Mouse (Mus musculus) spleen, adult 2 months (tissue): Measurements from ENCODE around the gene Gm10306. TPM values are rescaled to one million over a fixed set of nuclear protein-coding genes. Genes with fewer than 3 reads are reported as not detected.

Experiments
- DNase-seq, 2 experiments: peaks; one replicate each; pipeline versions ENCODE4 v3.0.0 to v3.0.0-alpha.2; 2012 to 2021; ENCODE audit warnings: low spot score in 2 of 2, low read depth in 1 of 2
- H3K27ac ChIP-seq: fragments of 200-500 bp; 2 replicates; pipeline ENCODE4 v1.5.1; 2012; ENCODE audit warnings: low read length, inconsistent platforms; ENCODE audit not compliant: insufficient read depth
- H3K27me3 ChIP-seq: fragments of 200-500 bp; 2 replicates; pipeline ENCODE4 v1.6.1; 2012; ENCODE audit warnings: mild to moderate bottlenecking, moderate library complexity, low read length, inconsistent platforms; ENCODE audit not compliant: control insufficient read depth, insufficient read depth
- H3K36me3 ChIP-seq: fragments of 200-500 bp; 2 replicates; pipeline ENCODE4 v1.6.1; 2012; ENCODE audit warnings: mild to moderate bottlenecking, low read length, inconsistent platforms; ENCODE audit not compliant: control insufficient read depth, insufficient read depth
- H3K4me1 ChIP-seq: fragments of 200-500 bp; 2 replicates; pipeline ENCODE4 v1.6.1; 2011; ENCODE audit warnings: inconsistent platforms; ENCODE audit not compliant: control insufficient read depth, insufficient read depth, insufficient read length
- H3K4me3 ChIP-seq: fragments of 200-500 bp; 2 replicates; pipeline ENCODE4 v1.5.1; 2011; ENCODE audit warnings: mild to moderate bottlenecking, inconsistent platforms; ENCODE audit not compliant: insufficient read depth, insufficient read length; ENCODE audit errors: extremely low read depth
- CTCF ChIP-seq: fragments of 200-500 bp; IDR thresholded peaks from 2 replicates; pipeline ENCODE4 v1.5.1; 2011; ENCODE audit warnings: mild to moderate bottlenecking, inconsistent platforms; ENCODE audit not compliant: insufficient read depth, insufficient read length, insufficient replicate concordance; ENCODE audit errors: extremely low read depth
- POLR2A ChIP-seq: fragments of 200-500 bp; IDR thresholded peaks from 2 replicates; pipeline ENCODE4 v1.6.1; 2011; ENCODE audit warnings: low read depth, low read length, inconsistent platforms
- WGBS: fragments of 180-500 bp; shearing (Covaris S2); methylation state at CpG from one replicate; pipeline ENCODE4 v1.1.7; 2018; 5-methylcytosine and 5-hydroxymethylcytosine counted together
- polyA plus RNA-seq: library from polyadenylated mRNA; depleted of rRNA; stranded (reverse); fragments of >200 nt; gene quantifications from 2 replicates; pipeline ENCODE4 v1.2.3, GENCODE M21; 2012

Gm10306 gene
- polyA plus RNA-seq, 1 experiment, result not detected

- no peak for DNase-seq
- TF ChIP-seq CTCF, result no peak
- no peak for TF ChIP-seq POLR2A
- no peaks in the 10 kb centered on the region for H3K4me1 ChIP-seq
- H3K27ac ChIP-seq, result no peak overlapping the region
- WGBS, result 92% methylated on average over 7 of the region's 7 CpGs
- no peaks in the 10 kb centered on the region for H3K27me3 ChIP-seq
- no peak overlapping the region for H3K4me3 ChIP-seq
- H3K36me3 ChIP-seq, result peaks cover 3% of the 10 kb centered on the region
These were observed 12.0 kb upstream of the Gm10306 start for GRCm38 (mm10) chr4:94544321-94544720.

- Histone ChIP-seq H3K27ac (no peak overlapping the region), H3K4me1 (peaks cover 2% of the 10 kb centered on the region; the same call in 1 of the 2 replicates), H3K36me3 (peaks cover 2% of the 10 kb centered on the region; the same call in 1 of the 2 replicates), H3K4me3 (no peak overlapping the region), H3K27me3 (no peaks in the 10 kb centered on the region)
- TF ChIP-seq POLR2A, result no peak
- TF ChIP-seq CTCF, result no peak
- no peak for DNase-seq
- WGBS, result 92% methylated on average over 5 of the region's 5 CpGs
These were observed 1.3 kb upstream of the Gm10306 start for GRCm38 (mm10) chr4:94554955-94555494.

- H3K4me1 ChIP-seq, result peaks cover 2% of the 10 kb centered on the region; the same call in 1 of the 2 replicates
- H3K27ac ChIP-seq, result no peak overlapping the region
- no peaks in the 10 kb centered on the region for H3K36me3 ChIP-seq
- 78% methylated on average over 7 of the region's 7 CpGs for WGBS
- TF ChIP-seq POLR2A, result no peak
- TF ChIP-seq CTCF, result no peak
- no peak for DNase-seq
- no peaks in the 10 kb centered on the region for H3K27me3 ChIP-seq
- no peak overlapping the region for H3K4me3 ChIP-seq
These were observed 799 bp downstream of the Gm10306 start for GRCm38 (mm10) chr4:94557145-94557544.

- H3K27me3 ChIP-seq, result no peaks in the 10 kb centered on the region
- peaks cover 2% of the 10 kb centered on the region; the same call in 1 of the 2 replicates for H3K4me1 ChIP-seq
- H3K36me3 ChIP-seq, result no peaks in the 10 kb centered on the region
- no peak overlapping the region for H3K4me3 ChIP-seq
- DNase-seq, result no peak
- TF ChIP-seq CTCF, result no peak
- no peak for TF ChIP-seq POLR2A
- WGBS, result 85% methylated on average over 2 of the region's 2 CpGs
- H3K27ac ChIP-seq, result no peak overlapping the region
These were observed 2.9 kb downstream of the Gm10306 start for GRCm38 (mm10) chr4:94559266-94559665.

- no peaks in the 10 kb centered on the region for H3K36me3 ChIP-seq
These were observed 4.0 kb downstream of the Gm10306 start for GRCm38 (mm10) chr4:94560316-94560715.

GRCm38 (mm10) chr4:94561954-94562648 is 5.8 kb downstream of the Gm10306 start:
- no peaks in the 10 kb centered on the region for H3K27me3 ChIP-seq
- H3K4me3 ChIP-seq, result no peak overlapping the region
- TF ChIP-seq CTCF (no peak), POLR2A (no peak)
- DNase-seq, result no peak
- 78% methylated on average over 7 of the region's 7 CpGs for WGBS
- H3K4me1 ChIP-seq, result no peaks in the 10 kb centered on the region
- no peak overlapping the region for H3K27ac ChIP-seq
- no peaks in the 10 kb centered on the region for H3K36me3 ChIP-seq

More at GRCm38 (mm10) chr4:94560316-94560715, 4.0 kb downstream of the Gm10306 start:
- H3K27ac ChIP-seq, result no peak overlapping the region
- H3K4me1 ChIP-seq, result no peaks in the 10 kb centered on the region
- 87% methylated on average over 1 of the region's 1 CpGs for WGBS
- DNase-seq, result no peak
- TF ChIP-seq POLR2A (no peak), CTCF (no peak)
- H3K27me3 ChIP-seq, result no peaks in the 10 kb centered on the region
- H3K4me3 ChIP-seq, result no peak overlapping the region; the same call in 1 of the 2 replicates

- H3K36me3 ChIP-seq, result peaks cover under 1% of the 10 kb centered on the region; the same call in 1 of the 2 replicates
- no peaks in the 10 kb centered on the region for H3K27me3 ChIP-seq
- TF ChIP-seq POLR2A (no peak), CTCF (no peak)
- H3K4me3 ChIP-seq, result no peak overlapping the region
- no peaks in the 10 kb centered on the region for H3K4me1 ChIP-seq
- DNase-seq, result no peak
- H3K27ac ChIP-seq, result no peak overlapping the region
These were observed 8.0 kb downstream of the Gm10306 start for GRCm38 (mm10) chr4:94564297-94564696.
